Mouse (Mus musculus) adrenal gland, postnatal 10 days (tissue): ENCODE data around the gene Tmem181a. TPM values are rescaled to one million over a fixed set of nuclear protein-coding genes. Genes with fewer than 3 reads are reported as not detected.
"Not testable (repeated sequence)": the region's sequence is repeated elsewhere in the genome, so short reads cannot be mapped to it uniquely, and the experiment has no call there.

Experiments used
- DNase-seq: peaks from one replicate; pipeline ENCODE4 v3.0.0; 2021; ENCODE audit warnings: mixed read lengths
- long read RNA-seq, 2 experiments: library from polyadenylated mRNA; stranded (forward); transcript quantifications; one replicate each; pipeline ENCODE4 v2.0.0; 2021
- total RNA-seq, 2 experiments: library from RNA; stranded (reverse); gene quantifications; 2 replicates each; pipeline ENCODE4 v1.2.3; 2021

The Tmem181a gene
- 10 to 100 TPM; 11.4 to 12.8 TPM for total RNA-seq
- long read RNA-seq, experiment 1, full-length matches to known transcripts: 15 of 25 reads
- long read RNA-seq, experiment 1, partial matches to known transcripts: 5 of 25 reads
- long read RNA-seq, experiment 1, other reads (novel, unspliced or antisense): 5 of 25 reads
- long read RNA-seq, experiment 2, full-length matches to known transcripts: 6 of 9 reads
- long read RNA-seq, experiment 2, partial matches to known transcripts: 1 of 9 reads
- long read RNA-seq, experiment 2, other reads (novel, unspliced or antisense): 2 of 9 reads

DNA sequence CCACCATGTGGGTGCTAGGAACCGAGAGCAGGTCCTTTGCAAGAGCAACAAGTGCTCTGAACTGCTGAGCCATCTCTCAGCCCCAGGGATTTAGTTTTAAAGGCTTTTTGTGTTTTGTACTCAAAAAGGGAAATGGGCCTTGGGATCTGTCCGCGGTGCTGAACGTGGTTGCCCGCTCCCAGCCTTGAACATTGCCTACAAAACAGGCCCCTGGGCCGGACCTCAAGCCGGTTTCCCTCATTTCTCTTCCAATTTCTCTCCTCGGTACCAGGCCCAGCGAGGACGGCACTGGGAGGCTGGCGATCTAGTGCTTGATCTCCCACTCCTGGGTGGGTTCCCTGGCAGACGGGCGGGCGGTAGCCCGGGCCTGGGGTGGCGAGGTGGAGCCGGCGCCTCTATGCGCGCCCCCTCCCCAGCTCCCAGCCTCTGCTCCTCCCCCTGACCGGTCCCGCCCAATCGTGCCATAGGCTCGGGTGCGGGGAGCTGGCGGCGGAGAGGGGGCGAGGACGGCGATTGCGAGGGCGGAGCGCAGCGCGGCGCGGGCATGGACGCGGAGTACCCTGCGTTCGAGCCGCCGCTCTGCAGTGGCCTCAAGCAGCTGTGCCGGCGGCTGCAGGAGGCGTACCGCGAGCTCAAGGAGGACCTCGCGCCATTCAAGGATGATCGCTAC is at the start of gene Tmem181a:
Tmem181a (plus strand) TSS at position 461 of the 670 bp plus-strand sequence.
- not testable (repeated sequence) for DNase-seq

DNA sequence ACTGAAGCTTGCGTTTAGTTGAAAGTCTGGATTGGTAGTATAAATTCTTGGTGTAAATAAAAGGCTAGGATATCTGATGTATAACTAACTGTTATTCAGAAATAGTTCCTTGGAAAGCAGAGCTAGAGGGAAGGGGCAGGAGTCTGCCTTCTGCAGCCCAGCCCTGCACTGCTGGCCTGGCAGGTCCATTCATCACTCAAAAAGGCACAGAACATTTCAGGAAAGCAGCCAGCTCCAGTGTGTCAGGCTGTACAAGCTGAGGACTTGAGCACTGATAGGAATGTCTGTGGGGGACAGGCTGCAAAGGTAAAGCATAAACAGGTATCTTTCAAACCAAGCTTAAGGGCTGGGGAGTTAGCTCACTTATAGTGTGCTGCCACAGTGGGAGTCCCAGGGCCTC is 44.9 kb upstream of the Tmem181a start:
- no peak for DNase-seq

DNA sequence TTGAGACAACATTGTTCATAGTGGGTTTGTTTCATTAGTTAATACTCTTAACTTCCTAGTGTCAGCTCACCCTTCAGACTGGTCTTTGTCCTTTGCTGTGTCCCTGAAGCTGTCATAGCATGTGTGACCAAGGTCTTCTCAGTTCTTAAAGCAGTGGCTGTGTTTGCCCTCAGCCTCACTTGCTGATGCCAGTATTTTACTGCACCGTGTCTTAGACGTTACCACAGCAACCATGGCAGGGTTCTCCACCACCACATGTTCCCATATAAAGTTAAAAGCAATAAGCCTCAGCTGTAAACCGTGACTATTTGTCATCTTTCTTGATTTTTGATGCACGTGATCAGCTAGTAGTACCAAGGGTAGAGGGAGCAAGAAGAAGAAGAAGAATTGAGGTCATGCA is 41.0 kb upstream of the Tmem181a start:
- no peak for DNase-seq

DNA sequence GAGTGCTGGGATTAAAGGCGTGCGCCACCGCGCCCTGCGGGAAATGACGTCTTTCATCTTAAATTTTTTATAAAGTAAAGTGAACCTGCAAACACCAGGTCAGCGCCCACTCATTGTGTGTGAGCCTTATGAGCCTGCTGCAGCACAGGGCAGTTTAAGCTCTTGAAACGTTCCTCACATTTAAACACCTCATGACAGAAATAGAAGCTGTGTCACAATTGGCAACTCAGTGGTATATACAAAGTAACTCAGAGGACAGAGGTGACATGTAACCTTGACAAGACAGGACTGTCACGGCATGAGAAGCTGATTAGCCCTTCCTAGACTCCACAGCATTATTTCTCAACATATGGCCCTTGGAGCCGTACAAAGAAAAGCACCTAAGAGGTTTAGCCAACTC is 40.1 kb upstream of the Tmem181a start:
- DNase-seq: no peak

DNA sequence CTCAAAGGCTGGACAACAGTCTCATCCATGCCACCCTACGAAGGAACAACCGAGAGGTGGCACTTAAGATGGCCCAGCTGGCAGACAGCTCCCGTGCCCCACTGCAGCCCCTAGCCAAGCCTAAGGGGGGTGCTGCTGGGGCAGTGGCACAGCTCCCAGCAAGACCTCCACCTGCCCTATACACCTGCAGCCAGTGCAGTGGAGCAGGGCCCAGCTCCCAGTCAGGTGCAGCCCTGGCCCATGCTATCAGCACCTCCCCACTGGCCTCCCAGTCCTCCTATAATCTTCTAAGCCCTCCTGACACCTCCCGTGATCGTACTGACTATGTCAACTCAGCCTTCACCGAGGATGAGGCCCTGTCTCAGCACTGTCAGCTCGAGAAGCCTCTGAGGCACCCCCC is 24.0 kb upstream of the Tmem181a start:
- DNase-seq: not testable (repeated sequence)

DNA sequence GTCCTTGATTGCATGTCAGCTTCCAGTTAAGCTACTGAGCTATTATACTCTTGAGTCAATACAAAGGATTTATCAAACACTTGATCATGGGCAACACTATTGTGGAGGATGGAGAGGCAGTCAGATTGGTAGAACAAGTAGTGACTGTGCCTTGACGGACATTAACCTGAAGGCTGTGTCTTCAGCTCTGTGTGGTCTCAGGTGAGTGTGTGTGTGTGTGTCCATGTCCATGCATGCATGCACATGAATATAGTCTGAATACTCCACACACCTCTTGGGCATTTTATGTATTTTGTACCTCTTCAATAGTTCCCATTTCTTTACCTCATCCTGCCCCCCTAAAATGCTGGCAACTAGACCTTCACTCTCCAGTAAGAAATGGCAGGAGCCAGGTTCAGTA is 5.4 kb upstream of the Tmem181a start:
- DNase-seq: not testable (repeated sequence)

DNA sequence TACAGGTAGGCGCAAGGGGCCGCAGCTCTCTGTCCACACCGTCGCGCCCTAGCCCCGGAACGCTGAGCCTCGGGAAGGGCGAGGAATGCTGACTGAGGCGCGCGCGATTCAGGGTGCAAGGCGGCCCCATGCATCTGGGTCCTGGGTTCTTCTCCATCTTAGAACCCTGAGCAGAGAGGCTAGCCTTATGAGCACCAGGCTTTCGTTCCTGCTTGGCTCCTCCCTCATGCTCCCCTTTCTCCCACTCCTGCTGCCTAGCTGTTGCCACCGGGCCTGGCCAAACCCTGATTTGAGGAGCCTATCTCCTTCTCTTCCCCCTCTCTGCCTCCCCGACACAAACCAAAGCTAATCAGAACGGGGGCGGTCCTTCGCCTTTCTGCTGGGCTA is 403 bp downstream of the Tmem181a start:
- not testable (repeated sequence) for DNase-seq

DNA sequence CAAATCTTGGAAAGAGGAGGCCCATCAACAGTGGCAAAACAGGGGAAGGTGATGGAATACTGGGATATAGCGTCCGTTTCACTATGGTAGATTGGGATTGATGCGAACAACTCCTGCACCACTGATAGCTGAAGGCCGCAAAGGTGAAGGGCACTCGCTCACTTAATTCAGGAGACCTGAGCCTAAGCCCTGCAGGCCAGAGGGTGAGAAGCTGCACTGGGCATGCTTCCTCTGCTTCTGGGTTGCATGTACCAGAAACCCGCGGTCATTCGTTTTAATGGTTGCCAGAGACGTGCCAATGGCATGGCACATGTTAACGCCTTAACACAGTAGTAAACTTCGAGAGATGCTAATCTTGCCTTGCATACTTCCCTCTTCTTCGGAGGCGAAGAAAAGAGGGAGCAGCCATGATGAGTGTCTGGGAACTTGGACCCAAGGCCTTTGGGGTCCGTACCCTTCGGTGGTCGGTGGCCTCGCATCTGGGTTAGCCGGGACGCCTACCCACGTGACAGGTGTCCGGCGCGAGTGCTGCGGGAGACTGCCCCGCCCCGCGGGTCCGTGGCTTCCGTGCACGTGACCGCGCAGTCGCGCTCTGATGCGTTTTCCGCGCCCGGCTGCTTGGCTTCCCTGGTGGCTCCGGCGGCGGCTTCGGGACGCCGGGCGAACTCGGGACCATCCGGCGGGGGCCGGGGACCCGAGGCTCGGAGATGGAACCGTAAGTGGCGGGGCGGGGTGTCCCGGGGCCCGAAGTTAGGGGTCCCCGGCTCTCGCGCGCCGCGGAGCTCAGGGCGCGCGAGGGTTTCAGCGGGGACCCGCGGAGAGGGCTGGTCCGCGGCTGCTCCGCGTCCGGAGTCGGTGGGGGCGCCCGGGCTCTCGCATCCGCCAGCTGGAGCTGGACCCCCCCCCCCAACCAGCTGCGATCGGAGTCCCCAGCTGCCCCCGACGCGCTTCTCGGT is 13.5 kb downstream of the Tmem181a start:
- peak; percentile 45 for DNase-seq

DNA sequence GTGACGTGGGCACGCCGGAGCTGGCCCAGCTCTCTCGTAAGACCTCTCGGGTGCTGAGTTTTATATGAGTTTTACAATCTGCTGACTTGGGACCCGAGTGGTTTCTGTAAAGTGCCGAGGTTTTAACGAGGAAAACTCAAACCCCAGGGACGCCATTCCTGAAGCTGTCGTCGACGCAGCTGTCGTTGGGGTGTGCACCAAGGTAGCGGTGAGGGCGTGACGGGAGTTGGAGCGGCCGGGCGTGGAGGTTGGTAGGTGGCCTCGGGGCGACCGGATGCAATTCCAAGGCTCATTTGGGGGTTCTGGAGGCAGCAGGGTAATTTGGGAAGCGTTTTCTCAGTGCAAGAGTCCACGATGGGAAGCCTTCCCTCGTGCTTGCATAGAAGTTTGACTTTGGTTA is 14.2 kb downstream of the Tmem181a start:
- not testable (repeated sequence) for DNase-seq

DNA sequence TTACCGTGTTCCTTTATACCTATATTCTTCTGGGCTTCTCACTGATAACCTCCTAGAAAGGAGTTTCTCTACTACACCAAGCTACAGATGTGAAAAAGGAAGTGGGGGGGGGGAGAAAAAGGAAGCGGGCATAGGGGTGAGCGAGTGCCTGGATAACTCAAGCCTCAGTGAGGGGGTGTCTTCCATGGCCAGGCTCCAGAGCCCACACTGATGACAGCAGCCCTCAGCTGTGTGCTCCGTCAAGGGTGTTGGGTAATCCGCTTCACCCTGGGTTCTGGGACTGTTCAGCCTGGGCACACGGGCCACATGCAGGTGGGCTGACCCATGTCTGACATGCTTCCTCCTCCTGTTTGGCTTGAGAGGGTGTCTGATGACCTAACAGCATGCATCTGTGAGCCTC is 15.3 kb downstream of the Tmem181a start:
- DNase-seq: not testable (repeated sequence)

DNA sequence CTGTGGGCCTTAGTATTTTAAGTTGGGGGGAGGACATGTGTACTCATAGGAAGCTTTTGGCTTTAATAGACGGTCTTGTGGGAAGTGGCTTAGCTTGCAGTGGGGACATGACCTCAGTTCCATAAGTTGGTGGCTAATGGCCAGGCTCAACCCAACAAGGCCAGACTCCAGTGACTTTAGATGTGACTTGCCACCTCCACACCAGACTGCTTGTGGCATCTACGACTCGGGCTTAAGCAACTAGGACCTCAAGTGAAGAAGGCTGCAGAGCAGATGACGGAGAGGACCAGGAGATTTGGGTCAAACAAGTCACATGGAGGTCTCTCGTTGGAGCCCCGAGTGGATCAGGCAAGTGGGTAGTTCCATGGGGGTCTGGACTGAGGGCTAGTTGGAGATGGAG is 18.0 kb downstream of the Tmem181a start:
- DNase-seq: not testable (repeated sequence)

DNA sequence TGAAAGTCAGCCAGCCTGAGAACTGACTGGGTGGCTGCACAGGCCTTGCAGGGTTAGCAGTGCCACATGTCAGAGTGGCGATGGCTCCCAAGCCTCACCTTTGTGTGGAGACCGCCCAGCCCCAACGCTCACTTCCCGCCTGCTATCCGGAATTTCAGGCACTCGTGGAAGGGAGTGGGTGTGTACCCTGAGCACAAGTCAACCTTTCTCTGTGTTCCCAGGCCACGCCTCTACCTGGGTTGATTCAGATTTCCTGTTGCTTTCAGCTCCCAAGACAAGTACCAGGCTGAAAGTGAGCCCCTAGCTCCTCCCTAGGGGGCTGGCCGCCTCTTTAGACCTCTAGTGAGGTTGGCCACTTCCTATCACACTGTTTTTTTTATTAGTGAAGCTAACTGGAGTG is 22.5 kb downstream of the Tmem181a start:
- not testable (repeated sequence) for DNase-seq

DNA sequence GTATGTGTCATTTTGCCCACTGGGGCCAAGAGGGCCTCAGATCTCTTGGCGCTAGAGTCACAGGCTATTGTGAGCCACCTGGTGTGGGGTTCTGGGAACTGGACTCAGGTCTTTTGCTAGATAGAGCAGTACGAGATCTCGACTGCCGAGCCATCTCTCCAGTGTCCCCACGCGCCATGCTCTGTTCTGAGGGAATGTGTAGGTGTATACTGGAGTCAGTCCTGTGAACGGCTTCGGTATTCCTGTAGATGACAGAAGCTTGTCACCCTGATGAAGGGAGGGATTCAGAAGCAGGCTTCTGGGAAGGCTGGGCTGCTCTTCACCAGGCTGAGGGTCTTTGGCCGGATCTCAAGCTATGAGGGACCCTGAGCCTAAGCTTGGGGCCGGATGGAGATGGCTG is 23.1 kb downstream of the Tmem181a start:
- DNase-seq: not testable (repeated sequence)

DNA sequence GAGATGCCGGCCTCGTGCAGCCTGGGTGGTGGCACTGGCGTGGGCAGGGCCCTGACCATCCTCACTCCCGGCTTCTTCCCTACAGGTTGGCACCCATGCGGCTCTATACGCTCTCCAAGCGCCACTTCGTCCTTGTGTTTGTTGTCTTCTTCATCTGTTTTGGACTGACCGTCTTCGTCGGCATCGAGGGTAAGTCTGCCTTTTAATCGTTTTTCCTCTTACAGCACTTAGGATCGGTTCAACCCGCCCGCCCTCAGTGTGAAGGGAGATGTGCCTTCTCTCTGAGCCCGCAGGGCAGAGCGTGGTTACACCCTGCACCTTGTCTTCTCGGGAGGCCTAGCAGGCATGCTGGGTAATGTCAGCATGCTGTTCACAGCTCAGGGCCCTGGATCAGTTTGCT is 23.9 kb downstream of the Tmem181a start:
- DNase-seq: not testable (repeated sequence)

DNA sequence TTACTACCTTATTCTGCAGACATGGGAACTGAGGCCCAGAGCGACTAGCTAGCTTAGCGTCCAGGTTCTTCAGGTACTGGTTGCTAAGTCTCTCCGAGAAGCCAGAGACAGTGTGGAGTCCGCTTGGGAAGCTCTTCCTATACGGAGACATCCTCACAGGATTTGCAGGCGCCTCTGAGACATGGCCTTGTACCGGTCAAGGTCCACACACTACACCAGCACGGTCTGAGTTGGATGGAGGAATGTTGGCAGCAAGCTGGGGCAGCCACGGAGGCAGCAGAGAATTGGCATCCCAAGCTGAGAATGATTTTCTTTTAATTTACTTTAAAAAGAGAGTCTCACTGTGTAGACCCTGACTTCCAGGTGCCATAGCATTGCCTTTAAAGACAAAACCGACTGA is 26.5 kb downstream of the Tmem181a start:
- DNase-seq: not testable (repeated sequence)

DNA sequence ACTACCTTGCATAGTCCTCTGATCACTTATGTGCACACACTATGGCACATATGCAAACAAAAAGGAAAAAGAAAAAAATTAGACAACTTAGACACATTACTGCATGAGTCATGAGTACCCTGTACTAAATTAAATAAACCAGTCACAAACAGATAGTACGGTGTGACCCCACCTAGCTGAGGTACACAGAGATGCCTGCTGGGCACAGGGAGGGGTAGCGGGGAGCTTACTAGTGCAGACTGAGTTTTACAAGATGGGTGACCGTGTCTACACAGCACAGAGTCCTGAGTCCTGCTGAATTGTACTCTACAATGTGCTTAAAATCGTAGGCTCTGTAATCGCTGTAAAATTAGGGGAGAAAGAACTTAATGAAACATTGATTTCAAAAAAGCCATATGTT is 29.5 kb downstream of the Tmem181a start:
- not testable (repeated sequence) for DNase-seq

DNA sequence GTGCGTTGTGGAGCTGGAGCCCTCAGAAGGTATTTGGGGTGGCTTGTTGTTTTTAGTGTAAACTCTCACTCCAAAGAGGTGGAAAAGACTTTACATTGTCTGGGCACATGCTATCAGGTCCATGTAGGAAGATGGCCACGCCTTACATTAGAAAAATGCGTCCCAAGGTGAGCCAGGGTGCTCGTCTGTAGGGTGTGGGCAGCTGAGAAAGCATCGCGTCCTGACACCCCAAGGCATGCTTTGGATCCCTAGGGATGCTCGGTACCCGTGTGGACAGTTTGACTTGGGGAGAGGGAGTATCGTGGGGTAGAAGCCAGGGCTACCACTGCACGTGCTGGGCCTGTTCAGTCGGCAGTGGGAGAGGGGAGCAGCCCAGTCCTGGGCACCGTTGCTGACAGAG is 32.4 kb downstream of the Tmem181a start:
- DNase-seq: not testable (repeated sequence)

DNA sequence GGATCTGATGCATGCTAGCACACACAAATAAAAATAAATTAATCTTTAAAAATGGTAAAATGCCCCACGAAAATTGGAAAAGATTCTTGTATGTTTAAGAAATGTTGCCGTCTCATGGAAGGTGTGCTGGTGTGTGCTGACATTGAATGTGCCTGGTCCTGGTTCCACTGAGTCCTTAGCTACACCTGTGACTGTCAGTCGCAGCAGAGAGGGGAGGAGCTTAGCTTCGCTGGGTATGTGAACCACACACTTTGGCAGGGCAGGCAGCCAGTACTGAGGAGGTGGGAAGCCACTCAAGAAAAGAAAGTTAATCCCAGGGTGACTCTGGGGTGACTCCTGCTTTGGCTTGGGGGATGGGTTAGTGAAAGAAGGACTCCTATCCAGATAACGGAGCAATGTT is 37.2 kb downstream of the Tmem181a start:
- DNase-seq: not testable (repeated sequence)

DNA sequence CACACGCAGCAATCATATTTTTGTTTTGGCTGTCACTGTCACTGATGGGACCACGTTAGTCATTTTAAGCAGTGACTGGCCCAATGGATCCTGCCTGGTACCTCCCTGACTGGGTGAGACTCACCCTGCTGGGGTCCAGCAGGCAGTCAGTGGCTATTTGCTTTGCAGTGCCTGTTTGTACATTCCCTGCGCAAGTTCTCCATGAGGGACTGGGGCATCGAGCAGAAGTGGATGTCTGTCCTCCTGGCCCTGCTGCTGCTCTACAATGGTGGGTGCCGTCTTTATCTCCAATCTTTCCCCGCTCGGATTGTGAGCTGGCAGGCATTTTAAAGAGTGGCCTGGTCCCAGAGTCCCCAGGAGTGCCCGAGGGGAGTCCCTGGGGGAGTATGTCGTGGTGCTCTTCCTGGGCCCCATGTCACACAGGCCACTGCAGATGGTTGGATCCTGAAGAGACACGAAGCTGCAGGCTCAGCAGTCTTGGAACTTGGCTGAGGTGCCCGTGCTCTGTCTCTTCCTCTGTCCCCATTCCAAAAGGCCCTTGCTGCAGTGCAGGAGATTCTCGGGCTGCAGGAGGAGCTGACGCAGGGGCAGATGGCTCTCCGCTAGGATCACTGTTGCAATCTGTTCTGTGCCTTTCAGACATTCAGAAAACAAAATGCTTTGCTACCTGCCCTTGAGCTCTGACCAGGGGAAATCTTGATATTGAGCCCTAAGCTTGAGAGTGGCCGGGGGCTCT is 40.6 kb downstream of the Tmem181a start:
- not testable (repeated sequence) for DNase-seq

DNA sequence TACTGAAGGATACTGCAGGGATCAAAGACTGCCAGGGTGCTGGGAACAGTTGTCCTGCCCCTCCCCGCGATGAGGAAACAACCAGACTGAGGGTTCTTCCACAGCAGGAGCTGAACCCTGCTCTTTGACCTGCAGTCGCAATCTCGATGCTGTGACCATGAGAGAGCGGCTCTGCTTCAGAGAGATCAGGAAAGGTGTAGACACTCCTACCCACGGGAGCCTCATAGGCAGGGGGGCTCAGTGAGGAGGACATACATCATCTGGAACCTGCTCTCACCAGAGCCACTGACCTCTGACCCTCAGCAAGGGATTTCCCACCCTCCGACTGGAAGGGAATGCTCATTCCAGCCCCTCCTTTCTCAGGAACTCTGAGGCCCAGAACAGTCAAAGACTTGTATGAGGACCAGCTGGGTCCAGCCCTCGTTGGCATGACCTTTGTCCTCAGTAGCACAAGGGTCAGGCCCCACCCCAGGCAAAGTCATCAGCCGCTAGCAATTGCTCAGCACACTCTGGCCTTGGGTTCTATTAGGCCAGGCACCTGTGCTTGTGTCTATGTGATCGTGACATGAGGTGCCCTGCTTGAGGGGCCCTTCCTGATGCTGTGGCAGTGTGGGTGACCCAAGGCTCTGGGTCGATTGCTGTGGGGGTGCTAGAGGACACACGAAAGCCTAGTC is 43.7 kb downstream of the Tmem181a start:
- DNase-seq: not testable (repeated sequence)

DNA sequence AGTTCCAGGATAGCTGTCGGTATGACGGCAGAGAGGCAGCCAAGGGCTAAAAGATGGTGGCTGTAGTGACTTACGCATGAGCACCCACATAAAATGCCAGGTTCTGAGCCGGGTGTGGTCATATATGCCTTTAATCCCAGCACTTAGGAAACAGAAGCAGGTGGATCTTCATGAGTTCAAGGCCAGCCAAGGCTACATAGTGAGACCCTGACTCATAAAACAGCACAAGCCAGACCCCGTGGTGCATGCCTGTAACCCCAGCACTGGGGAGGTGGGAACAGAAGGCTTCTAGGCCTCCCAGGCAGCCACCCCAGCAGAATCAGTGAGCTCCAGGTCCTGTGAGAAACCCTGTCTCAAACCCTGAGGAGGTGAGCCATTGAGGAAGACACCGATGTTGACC is 48.2 kb downstream of the Tmem181a start:
- DNase-seq: not testable (repeated sequence)
